Mouse (Mus musculus): ENCODE data around the gene Ano6. TPM values are rescaled to one million over a fixed set of nuclear protein-coding genes. Genes with fewer than 3 reads are reported as not detected.

Ano6 gene
- polyA plus RNA-seq, 1 experiment from 2014 or later: 51.5 TPM

DNA sequence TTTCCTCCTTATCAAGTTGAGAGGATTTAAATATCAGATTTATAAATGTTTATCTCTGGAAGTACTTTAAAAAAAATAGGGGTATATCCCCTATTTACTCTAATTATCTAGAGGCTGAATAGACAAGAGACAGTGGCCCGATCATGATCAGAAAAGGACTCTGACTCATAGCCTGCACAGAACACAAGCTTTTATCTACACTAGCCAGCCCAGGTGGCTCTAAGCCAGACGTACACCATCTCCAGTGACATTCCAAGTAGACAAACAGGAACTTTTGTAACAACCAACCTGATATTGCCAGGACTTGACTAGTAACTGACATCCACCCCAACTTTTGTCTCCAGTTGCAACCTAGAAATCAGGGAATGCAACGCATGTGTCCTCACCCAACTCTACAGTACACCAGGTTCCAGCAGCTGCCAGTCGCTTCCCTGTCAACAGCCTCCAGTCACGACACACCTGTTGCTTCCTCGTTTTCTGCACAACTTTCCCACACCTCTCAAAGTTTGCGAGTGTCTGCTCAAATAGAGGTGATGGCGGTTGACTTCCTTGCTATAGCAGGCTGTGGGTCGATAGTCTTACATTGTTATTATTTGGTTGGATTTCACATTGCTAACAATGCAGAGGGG is 199.0 kb downstream of the Ano6 start:
- Histone ChIP-seq H3K4me1 (ENCODE audit: control insufficient read depth, insufficient read depth, low read length) (no peaks in the 10 kb centered on the region), H3K27me3 (replicated peaks; ENCODE audit: control insufficient read depth, insufficient read depth, low read length) (no peaks in the 10 kb centered on the region)
- 79% methylated on average over 9 of the region's 9 CpGs for WGBS

DNA sequence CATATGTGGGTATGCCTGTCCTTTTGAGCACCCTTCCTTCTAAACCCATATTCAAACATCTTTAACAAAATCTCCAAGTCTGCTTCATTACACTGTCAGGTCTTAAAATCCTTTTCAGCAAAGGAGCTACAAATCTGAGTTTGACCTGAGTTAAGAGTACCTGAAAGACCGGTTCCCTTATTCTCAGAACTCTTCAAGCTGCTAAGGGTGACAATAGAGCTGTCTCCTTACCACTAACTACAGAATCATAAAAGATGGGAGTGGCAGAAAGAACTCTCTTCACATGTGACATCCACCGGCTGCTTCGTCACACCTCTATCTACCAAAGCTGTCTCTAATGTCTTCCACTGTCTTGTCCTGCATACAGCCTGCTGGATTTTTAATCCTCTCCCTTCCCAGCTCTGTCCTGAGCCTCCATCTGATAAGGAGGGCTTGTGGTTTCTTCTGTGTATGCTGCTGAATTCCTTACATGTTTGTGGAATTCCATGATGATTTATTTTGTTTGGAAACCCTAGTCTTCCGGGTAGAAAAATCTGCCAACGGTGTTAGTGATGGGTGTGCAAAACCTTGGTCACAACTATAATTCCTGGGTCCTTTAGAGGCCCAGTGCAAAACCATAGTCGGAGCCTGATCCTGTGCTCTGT is 212.4 kb downstream of the Ano6 start:
- H3K27ac ChIP-seq (ENCODE audit: low read length): no peak overlapping the region
- no peaks in the 10 kb centered on the region for H3K36me3 ChIP-seq (ENCODE audit: control insufficient read depth, insufficient read depth, low read length)
- H3K9ac ChIP-seq (ENCODE audit: low read depth, low read length): no peak overlapping the region
- 22% methylated on average over 6 of the region's 6 CpGs for WGBS
- no peak overlapping the region for H3K4me2 ChIP-seq (ENCODE audit: low read depth, low read length)
- 0 out of 2 replicates have a peak, but pooled peaks cover 3% of the 10 kb centered on the region for H3K9me3 ChIP-seq (ENCODE audit: control insufficient read depth, low read length)
- H3K27me3 ChIP-seq (replicated peaks; ENCODE audit: control insufficient read depth, insufficient read depth, low read length): no peaks in the 10 kb centered on the region
- H3K4me3 ChIP-seq (ENCODE audit: low read length): no peak overlapping the region
- ATAC-seq: peak; percentile 60
- peaks cover 5% of the 10 kb centered on the region; the same call in 1 of the 2 replicates for H3K4me1 ChIP-seq (ENCODE audit: control insufficient read depth, insufficient read depth, low read length)

More for the DNA sequence above, 199.0 kb downstream of the Ano6 start:
- H3K4me2 ChIP-seq (ENCODE audit: low read depth, low read length): no peak overlapping the region
- ATAC-seq: no peak
- no peaks in the 10 kb centered on the region for H3K36me3 ChIP-seq (ENCODE audit: control insufficient read depth, insufficient read depth, low read length)
- no peak overlapping the region for H3K4me3 ChIP-seq (ENCODE audit: low read length)
- no peaks in the 10 kb centered on the region for H3K9me3 ChIP-seq (ENCODE audit: control insufficient read depth, low read length)
- H3K27ac ChIP-seq (ENCODE audit: low read length): no peak overlapping the region
- H3K9ac ChIP-seq (ENCODE audit: low read depth, low read length): no peak overlapping the region

DNA sequence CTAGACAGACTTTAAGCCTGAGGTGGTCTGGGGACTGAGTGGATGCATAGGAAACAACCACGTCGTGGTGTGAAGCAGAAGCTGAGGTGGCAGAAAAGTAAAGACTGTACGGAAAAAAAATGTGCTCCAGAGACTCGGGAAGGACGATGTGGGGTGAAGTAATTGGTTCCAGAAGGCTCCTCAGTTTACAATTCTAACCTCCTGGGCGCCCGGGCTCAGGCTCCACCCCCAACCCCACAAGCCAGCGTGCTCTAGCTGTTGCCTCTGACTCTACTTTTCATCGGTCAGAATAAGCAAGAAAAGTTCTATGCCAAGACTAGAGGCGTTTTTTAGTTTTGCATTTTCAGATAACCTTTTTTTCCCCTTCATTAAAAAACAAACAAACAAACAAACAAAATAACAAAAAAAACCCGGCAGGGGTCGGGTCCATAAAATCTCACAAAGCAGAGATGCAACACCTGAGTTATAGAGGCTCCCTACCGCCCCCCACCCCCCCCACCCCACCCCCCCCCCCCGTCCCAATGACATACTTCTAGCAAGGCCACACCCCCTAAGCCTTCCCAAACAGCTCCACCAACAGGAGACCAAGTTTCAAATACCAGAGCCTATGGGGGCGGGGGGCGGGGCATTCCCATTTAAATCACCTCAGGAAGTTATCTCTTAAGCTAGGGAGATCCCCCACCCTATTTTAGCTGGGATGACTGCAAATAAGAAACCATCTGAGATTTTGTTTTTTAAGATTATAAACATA is 221.2 kb downstream of the Ano6 start:
- Histone ChIP-seq H3K4me1 (ENCODE audit: control insufficient read depth, insufficient read depth, low read length) (no peaks in the 10 kb centered on the region), H3K9ac (ENCODE audit: low read depth, low read length) (no peak overlapping the region), H3K4me3 (ENCODE audit: low read length) (no peak overlapping the region), H3K4me2 (ENCODE audit: low read depth, low read length) (no peak overlapping the region), H3K27ac (ENCODE audit: low read length) (no peak overlapping the region), H3K27me3 (replicated peaks; ENCODE audit: control insufficient read depth, insufficient read depth, low read length) (no peaks in the 10 kb centered on the region), H3K9me3 (ENCODE audit: control insufficient read depth, low read length) (0 out of 2 replicates have a peak, but pooled peaks cover 3% of the 10 kb centered on the region), H3K36me3 (ENCODE audit: control insufficient read depth, insufficient read depth, low read length) (no peaks in the 10 kb centered on the region)
- WGBS: 85% methylated on average over 16 of the region's 16 CpGs
- ATAC-seq: no peak

DNA sequence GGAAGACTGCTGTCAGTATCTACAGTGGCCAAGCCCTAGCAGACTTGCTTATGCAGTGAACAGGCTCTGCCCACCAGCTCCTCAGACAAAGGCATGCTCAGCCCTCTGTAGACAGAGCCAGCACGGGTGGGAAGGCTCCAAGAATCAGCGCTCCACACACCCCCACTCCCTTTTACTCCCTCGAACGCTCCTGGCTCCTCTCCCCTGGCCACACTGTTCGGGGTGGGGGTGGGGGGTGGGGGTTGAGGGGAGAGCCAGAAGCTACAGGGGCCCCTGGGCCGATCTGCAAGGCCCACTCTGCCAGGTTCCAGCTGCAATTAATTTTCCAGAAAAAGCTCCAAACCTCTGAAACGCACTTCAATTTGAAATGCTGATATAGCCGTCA is 221.7 kb downstream of the Ano6 start:
- Histone ChIP-seq H3K27me3 (replicated peaks; ENCODE audit: control insufficient read depth, insufficient read depth, low read length) (no peaks in the 10 kb centered on the region), H3K9me3 (ENCODE audit: control insufficient read depth, low read length) (0 out of 2 replicates have a peak, but pooled peaks cover 4% of the 10 kb centered on the region), H3K27ac (ENCODE audit: low read length) (no peak overlapping the region), H3K4me1 (ENCODE audit: control insufficient read depth, insufficient read depth, low read length) (no peaks in the 10 kb centered on the region), H3K4me3 (ENCODE audit: low read length) (no peak overlapping the region), H3K4me2 (ENCODE audit: low read depth, low read length) (no peak overlapping the region), H3K9ac (ENCODE audit: low read depth, low read length) (no peak overlapping the region), H3K36me3 (ENCODE audit: control insufficient read depth, insufficient read depth, low read length) (no peaks in the 10 kb centered on the region)
- peak; percentile 46 for ATAC-seq
- 38% methylated on average over 8 of the region's 8 CpGs for WGBS

DNA sequence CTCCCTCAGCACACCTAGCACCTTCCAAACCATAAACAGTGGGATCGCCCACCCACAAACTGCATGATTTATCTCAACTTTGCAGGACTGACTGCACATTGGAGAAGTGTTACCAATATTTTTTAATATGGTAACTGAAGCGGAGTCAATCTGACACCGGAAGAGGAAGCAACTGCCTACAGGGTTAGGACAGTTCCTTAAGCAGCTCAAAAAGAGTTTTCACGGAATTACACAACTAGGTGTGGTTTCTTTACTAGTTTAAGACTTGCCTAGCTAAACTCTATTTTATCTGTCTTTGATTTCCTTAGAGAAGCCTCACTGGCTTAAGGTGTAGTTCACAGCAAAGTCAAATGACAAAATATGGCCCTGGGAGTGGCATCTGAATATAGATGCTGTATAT is 223.9 kb downstream of the Ano6 start:
- Histone ChIP-seq H3K9me3 (ENCODE audit: control insufficient read depth, low read length) (0 out of 2 replicates have a peak, but pooled peaks cover 4% of the 10 kb centered on the region), H3K27me3 (replicated peaks; ENCODE audit: control insufficient read depth, insufficient read depth, low read length) (no peaks in the 10 kb centered on the region), H3K9ac (ENCODE audit: low read depth, low read length) (no peak overlapping the region), H3K4me1 (ENCODE audit: control insufficient read depth, insufficient read depth, low read length) (no peaks in the 10 kb centered on the region), H3K4me2 (ENCODE audit: low read depth, low read length) (no peak overlapping the region), H3K4me3 (ENCODE audit: low read length) (no peak overlapping the region), H3K27ac (ENCODE audit: low read length) (no peak overlapping the region), H3K36me3 (ENCODE audit: control insufficient read depth, insufficient read depth, low read length) (no peaks in the 10 kb centered on the region)
- 87% methylated on average over 4 of the region's 4 CpGs for WGBS
- ATAC-seq: no peak

DNA sequence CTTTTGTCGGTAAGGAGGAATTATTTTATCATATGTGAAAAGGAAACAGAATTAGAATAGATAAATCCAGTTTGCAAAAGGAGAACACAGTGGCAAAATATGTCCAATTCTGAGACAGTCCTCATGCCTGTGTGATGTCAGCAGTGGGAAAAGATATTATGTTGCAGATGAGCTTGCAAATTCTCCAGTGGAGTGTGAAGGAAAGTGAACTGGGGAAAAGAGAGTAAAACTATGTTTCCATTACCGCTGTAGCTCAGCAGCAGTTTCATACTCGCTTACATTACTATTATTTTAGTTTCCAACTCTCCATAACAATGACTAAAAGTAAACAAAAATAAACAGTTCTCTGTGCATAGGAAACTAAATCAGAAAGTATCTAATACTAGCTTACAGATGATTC is 229.8 kb downstream of the Ano6 start:
- Histone ChIP-seq H3K27me3 (replicated peaks; ENCODE audit: control insufficient read depth, insufficient read depth, low read length) (no peaks in the 10 kb centered on the region), H3K4me1 (ENCODE audit: control insufficient read depth, insufficient read depth, low read length) (no peaks in the 10 kb centered on the region), H3K27ac (ENCODE audit: low read length) (no peak overlapping the region), H3K4me2 (ENCODE audit: low read depth, low read length) (no peak overlapping the region), H3K36me3 (ENCODE audit: control insufficient read depth, insufficient read depth, low read length) (no peaks in the 10 kb centered on the region), H3K9me3 (ENCODE audit: control insufficient read depth, low read length) (0 out of 2 replicates have a peak, but pooled peaks cover 4% of the 10 kb centered on the region), H3K4me3 (ENCODE audit: low read length) (no peak overlapping the region), H3K9ac (ENCODE audit: low read depth, low read length) (no peak overlapping the region)
- ATAC-seq: no peak
- 89% methylated on average over 3 of the region's 3 CpGs for WGBS

DNA sequence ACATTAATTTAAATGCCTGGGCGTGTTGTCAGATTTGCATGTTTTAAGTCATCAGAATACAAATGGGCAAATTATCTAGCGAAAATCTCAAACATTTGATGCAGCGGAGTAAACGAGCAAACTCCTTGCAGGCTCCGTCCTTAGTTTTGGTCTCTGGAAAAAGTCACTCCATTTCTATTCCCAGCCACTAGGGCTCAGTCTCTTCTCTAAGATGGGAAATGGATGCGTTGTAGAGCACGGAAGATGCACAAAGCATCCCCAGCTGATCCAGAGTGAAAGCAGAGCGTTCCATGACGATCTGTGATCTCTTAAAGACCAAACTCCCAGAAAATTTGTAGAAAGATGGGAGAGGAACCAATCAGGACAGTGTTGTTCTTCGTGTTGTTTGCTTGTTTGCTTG is 230.9 kb downstream of the Ano6 start:
- 0 out of 2 replicates have a peak, but pooled peaks cover 4% of the 10 kb centered on the region for H3K9me3 ChIP-seq (ENCODE audit: control insufficient read depth, low read length)
- H3K4me3 ChIP-seq (ENCODE audit: low read length): no peak overlapping the region
- H3K4me1 ChIP-seq (ENCODE audit: control insufficient read depth, insufficient read depth, low read length): no peaks in the 10 kb centered on the region
- no peaks in the 10 kb centered on the region for H3K27me3 ChIP-seq (replicated peaks; ENCODE audit: control insufficient read depth, insufficient read depth, low read length)
- no peak overlapping the region for H3K9ac ChIP-seq (ENCODE audit: low read depth, low read length)
- H3K27ac ChIP-seq (ENCODE audit: low read length): no peak overlapping the region
- no peaks in the 10 kb centered on the region for H3K36me3 ChIP-seq (ENCODE audit: control insufficient read depth, insufficient read depth, low read length)
- no peak for ATAC-seq
- no peak overlapping the region for H3K4me2 ChIP-seq (ENCODE audit: low read depth, low read length)
- 51% methylated on average over 10 of the region's 10 CpGs for whole genome bisulfite sequencing

Small RNA genes within 50 kb of the gene (microRNA-seq; reads per million reads assigned to microRNA genes)
- not detected for gene Gm25070

Other genes starting within 250 kb of the Ano6 start
- gene Dbx2, start 134.9 kb upstream of the Ano6 start, polyA plus RNA-seq (2015; fragmentation: Nextera tagmentation; extraction: Ambion mirVana): not detected in 2 replicates